Mouse (Mus musculus) common myeloid progenitor, adult 5-6 weeks (primary cell): ENCODE measurements around the gene Tmem198b. TPM values are rescaled to one million over a fixed set of nuclear protein-coding genes. Genes with fewer than 3 reads are reported as not detected.
A peak's percentile ranks its signal among the peaks of the same experiment; 100 is the strongest.

Source experiments
- ATAC-seq: replicated peaks from 2 replicates; pipeline ENCODE4 v1.8.0; 2016; ENCODE audit warnings: low read depth, mild to moderate bottlenecking, moderate TSS enrichment, inconsistent platforms; ENCODE audit not compliant: poor library complexity, severe bottlenecking
- total RNA-seq: library from RNA; stranded (forward); fragments of 200-1000, 187-1606 nt; gene quantifications from 2 replicates; pipeline ENCODE4 v1.2.3, GENCODE M21; 2017

Tmem198b gene
- total RNA-seq, 1 experiment from 2014 or later = 3.2 TPM

DNA sequence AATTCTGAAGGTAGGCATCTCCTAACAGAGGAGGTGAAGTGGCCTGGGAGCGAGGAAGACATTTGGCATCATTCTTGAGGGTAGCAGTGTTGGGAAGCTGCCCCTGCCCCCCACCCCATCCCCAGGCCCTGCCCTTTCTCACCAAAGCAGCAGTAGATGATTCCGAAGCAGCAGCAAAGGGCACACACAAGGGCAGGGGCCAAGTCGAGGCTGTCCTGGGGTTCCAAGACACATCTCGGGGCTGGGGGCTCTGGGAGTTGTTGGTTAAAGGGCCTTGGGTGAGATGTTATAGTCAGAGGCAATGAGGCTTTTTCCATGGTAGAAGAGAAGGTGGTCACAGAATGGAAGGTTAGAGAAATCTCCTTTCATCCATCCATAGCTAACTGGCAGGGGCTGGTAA is 1.2 kb downstream of the Tmem198b start:
- ATAC-seq = no peak

GRCm38 (mm10) chr10:128801981-128802495 is 2.1 kb downstream of the Tmem198b start:
- no peak for ATAC-seq

GRCm38 (mm10) chr10:128798676-128799075 is 5.5 kb downstream of the Tmem198b start:
- no peak for ATAC-seq

DNA sequence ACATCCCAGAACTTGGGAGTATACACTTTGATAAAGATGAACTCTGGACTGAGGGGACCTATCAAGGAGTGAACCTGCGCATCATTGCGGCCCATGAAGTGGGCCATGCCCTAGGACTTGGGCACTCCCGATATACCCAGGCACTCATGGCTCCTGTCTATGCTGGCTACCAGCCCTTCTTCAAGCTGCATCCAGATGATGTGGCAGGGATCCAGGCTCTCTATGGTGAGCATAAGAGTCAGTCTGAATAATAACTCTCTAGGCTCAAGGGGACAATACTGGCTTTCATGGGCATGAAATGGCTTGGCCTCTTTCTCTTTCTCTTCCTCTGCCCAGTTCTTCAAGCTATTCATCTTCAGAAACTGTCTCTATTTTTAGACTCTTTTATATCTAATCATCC is 8.6 kb downstream of the Tmem198b start:
- no peak for ATAC-seq

GRCm38 (mm10) chr10:128794391-128794790 is 9.8 kb downstream of the Tmem198b start:
- peak; percentile 21; the same call in 1 of the 2 replicates for ATAC-seq

GRCm38 (mm10) chr10:128793258-128793657 is 10.9 kb downstream of the Tmem198b start:
- ATAC-seq = no peak

DNA sequence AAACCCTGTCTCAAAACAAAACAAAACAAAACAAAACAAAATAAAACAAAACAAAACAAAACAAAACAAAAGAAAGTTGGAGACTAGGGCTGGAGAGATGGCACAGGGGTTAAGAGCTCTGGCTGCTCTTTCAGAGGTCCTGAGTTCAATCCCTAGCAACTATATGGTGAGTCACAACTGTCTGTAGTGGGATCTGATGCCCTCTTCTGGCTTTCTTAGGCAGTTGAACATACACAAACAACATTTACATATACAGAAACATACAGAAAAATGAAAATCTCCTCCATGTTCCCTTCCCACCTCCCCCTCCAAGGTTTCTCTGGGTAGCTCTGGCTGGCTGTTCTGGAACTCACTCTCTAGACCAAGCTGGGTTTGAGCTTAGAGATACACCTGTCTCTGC is 12.1 kb downstream of the Tmem198b start:
- ATAC-seq = no peak

GRCm38 (mm10) chr10:128790398-128791124 is 13.6 kb downstream of the Tmem198b start, which contains the start of gene Mmp19:
TSS of gene Mmp19 (plus strand) at chr10:128790910.
- ATAC-seq = 0 out of 2 replicates have a peak, but pooled peaks have one; percentile 47

DNA sequence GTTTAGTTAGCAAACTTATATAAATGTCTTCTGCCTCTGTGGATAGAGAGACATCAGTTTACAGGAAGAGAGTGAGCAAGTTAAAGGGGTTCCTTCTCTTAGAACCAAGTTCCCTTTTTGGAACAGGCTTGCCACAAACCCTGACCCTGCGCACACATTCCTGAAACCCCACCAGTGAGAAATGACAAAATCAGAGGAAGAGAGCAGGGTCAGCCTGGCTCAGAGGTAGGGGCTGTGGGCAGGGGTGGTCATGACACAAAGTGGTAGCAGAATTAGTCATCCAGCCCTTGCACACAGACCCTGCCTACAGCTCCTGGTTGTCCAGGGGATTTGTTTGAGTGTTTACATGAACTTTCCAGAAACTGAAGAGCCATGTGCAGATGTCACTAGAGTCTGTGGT is 24.0 kb downstream of the Tmem198b start:
- ATAC-seq = peak; percentile 79

DNA sequence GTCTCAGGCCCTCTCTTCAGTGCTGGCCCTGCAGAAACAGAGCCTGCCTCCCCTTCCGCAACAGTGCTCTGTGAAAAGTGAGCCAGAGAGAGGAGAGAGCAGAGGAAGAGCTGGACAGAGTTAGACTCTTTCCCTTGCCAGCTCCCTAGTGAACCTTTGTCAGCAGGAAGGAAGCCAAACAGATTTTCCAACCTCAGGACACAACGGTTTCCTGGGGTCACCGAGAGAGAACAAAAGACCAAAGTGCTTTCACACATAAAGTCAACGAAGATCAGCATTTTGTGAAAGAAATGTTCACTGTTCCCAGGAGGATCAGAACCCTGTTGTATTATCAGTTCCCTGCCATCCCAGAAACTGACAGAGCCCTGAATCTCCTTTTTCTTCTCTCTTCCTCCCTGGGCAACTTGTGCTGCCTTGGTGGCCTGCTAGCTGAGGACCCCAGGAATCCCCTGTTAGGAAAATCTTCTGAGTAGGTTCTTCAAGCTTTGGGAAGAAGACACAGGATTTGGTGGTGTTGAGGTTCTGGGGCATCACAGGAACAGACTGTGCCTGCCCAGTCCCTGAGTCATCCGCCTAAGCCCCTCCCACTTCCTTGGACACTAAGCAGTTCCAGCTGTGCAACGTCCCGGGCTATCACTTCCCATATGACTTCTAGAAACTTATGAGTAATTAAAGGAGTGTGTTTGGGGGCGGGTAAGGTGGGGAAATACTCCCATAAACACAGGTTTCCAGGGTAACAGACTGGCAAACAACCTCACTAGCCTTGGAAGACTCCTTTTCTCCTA is 25.0 kb downstream of the Tmem198b start:
- ATAC-seq = peak; percentile 92

DNA sequence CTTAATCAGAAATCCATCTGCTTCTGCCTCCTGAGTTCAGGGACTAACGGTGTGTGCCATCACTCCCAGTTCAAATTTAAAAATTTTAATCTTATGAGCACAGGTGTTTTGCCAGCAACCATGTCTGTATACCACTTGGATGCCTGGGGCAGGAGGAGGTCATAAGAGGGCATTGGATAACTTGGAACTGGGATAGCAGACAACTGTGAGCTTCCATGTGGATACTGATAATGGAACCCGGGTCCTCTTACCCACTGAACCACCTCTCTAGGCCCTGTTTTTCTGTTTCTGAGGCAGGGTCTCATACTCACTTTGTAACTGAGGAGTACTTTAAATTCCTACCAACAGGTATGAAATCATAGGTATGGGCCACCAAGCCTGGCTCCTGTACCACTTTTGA is 25.7 kb downstream of the Tmem198b start:
- ATAC-seq = no peak

DNA sequence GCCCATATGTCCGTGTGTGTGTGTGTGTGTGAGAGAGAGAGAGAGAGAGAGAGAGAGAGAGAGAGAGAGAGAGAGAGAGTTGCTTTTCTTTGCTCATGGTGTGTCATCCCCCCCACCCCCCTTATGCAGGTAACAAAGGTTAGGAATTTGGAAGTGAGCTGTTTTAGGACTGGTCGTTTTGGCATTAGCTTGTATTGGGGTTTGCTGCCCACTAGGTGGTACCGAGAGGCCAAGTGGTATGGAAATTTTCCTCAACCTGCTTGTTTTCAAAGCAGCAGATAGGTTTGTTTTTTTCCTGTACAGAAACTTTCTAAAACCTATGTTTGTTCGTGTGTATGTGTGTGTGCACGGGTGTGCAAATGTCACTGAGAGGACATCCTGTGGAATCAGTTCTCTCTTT is 30.5 kb downstream of the Tmem198b start:
- peak; percentile 80 for ATAC-seq

- 0 out of 2 replicates have a peak, but pooled peaks have one; percentile 22 for ATAC-seq
Measured at GRCm38 (mm10) chr10:128772895-128773294, 31.3 kb downstream of the Tmem198b start.

Other genes starting within 250 kb of the Tmem198b start
- gene Pa2g4, start 238.4 kb downstream of the Tmem198b start, total RNA-seq = 385 and 532 TPM in 2 replicates
- 1.0 and 1.8 TPM in 2 replicates for gene Erbb3, start 214.7 kb downstream of the Tmem198b start, total RNA-seq
- 1,052 and 1,471 TPM in 2 replicates for gene Rps26, start 177.6 kb downstream of the Tmem198b start, total RNA-seq
- gene Ikzf4, start 158.4 kb downstream of the Tmem198b start, total RNA-seq = not detected in 2 replicates
- 4.6 and 5.2 TPM in 2 replicates for gene Suox, start 130.3 kb downstream of the Tmem198b start, total RNA-seq
- 24.5 and 29.0 TPM in 2 replicates for gene Rab5b, start 108.1 kb downstream of the Tmem198b start, total RNA-seq
- gene Pmel, start 100.2 kb downstream of the Tmem198b start, total RNA-seq = not detected in 2 replicates
- gene Cdk2, start 99.3 kb downstream of the Tmem198b start, total RNA-seq = 50.2 and 69.2 TPM in 2 replicates
- gene Dgka, start 59.5 kb downstream of the Tmem198b start, total RNA-seq = 5.3 and 8.4 TPM in 2 replicates
- gene Pym1, start 56.5 kb downstream of the Tmem198b start, total RNA-seq = 37.9 and 50.1 TPM in 2 replicates
- gene Mmp19, start 13.5 kb downstream of the Tmem198b start, total RNA-seq = 1.9 and 3.0 TPM in 2 replicates
- 29.7 and 34.6 TPM in 2 replicates for gene Dnajc14, start 308 bp downstream of the Tmem198b start, total RNA-seq
- gene Sarnp, start 13.0 kb upstream of the Tmem198b start, total RNA-seq = 212 and 320 TPM in 2 replicates
- 86.6 and 90.4 TPM in 2 replicates for gene Ormdl2, start 17.3 kb upstream of the Tmem198b start, total RNA-seq
- gene Gdf11, start 87.3 kb upstream of the Tmem198b start, total RNA-seq = 0.39 TPM in 1 of 2 replicates, not detected in the other
- 38.5 and 39.6 TPM in 2 replicates for gene Cd63, start 96.6 kb upstream of the Tmem198b start, total RNA-seq
- 2.7 and 7.7 TPM in 2 replicates for gene Rdh5, start 118.5 kb upstream of the Tmem198b start, total RNA-seq
- 95.3 and 109 TPM in 2 replicates for gene Bloc1s1, start 119.7 kb upstream of the Tmem198b start, total RNA-seq
- not detected in 2 replicates for gene Itga7, start 129.4 kb upstream of the Tmem198b start, total RNA-seq
- not detected in 2 replicates for gene Mettl7b, start 156.6 kb upstream of the Tmem198b start, total RNA-seq
- not detected in 2 replicates for gene Olfr9, start 185.1 kb upstream of the Tmem198b start, total RNA-seq
- gene Olfr763, start 206.4 kb upstream of the Tmem198b start, total RNA-seq = not detected in 2 replicates
- gene Olfr764-ps1, start 235.5 kb upstream of the Tmem198b start, total RNA-seq = not detected in 2 replicates
- gene Olfr765, start 245.6 kb upstream of the Tmem198b start, total RNA-seq = not detected in 2 replicates